Mouse (Mus musculus) embryonic facial prominence, embryonic 14.5 days (tissue): ENCODE measurements at regions not wholly inside any gene's neighbourhood (a gene's known extent, or its start where the extent isn't known, plus 50 kb on each side); places are given as distances from the start of the nearest gene placed in this dataset.

Experiments
- ATAC-seq: fragments of 200-750 bp; cut with Nextera tagmentation; 2 replicates; pipeline ENCODE4 v1.8.0; 2017; ENCODE audit warnings: low read depth, moderate number of reproducible peaks, moderate TSS enrichment
- DNase-seq: peaks from one replicate; pipeline ENCODE4 v3.0.0-alpha.2; 2015; ENCODE audit warnings: low spot score
- H3K27ac ChIP-seq: fragments of 300-500 bp; sonication (generic); replicated peaks from 2 replicates; pipeline ENCODE4 v1.5.1; 2014; ENCODE audit warnings: low read depth, mild to moderate bottlenecking, low read length, moderate library complexity
- H3K27me3 ChIP-seq: fragments of 300-500 bp; sonication (generic); replicated peaks from 2 replicates; pipeline ENCODE4 v1.6.1; 2014; ENCODE audit warnings: low read length; ENCODE audit not compliant: control insufficient read depth, insufficient read depth
- H3K36me3 ChIP-seq: fragments of 300-500 bp; sonication (generic); 2 replicates; pipeline ENCODE4 v1.6.1; 2014; ENCODE audit warnings: low read length, mixed read lengths; ENCODE audit not compliant: control insufficient read depth, insufficient read depth
- H3K4me1 ChIP-seq: fragments of 300-500 bp; sonication (generic); 2 replicates; pipeline ENCODE4 v1.6.1; 2014; ENCODE audit warnings: antibody characterized with exemption, low read length; ENCODE audit not compliant: control insufficient read depth, insufficient read depth
- H3K4me2 ChIP-seq: fragments of 300-500 bp; sonication (generic); 2 replicates; pipeline ENCODE4 v1.6.1; 2014; ENCODE audit warnings: low read depth, mild to moderate bottlenecking, low read length, moderate library complexity, mixed read lengths
- H3K4me3 ChIP-seq: fragments of 300-500 bp; sonication (generic); 2 replicates; pipeline ENCODE4 v1.5.1; 2014; ENCODE audit warnings: low read depth, mild to moderate bottlenecking, low read length
- H3K9ac ChIP-seq: fragments of 300-500 bp; sonication (generic); 2 replicates; pipeline ENCODE4 v1.6.1; 2014; ENCODE audit warnings: low read depth, mild to moderate bottlenecking, low read length, moderate library complexity, mixed read lengths
- H3K9me3 ChIP-seq: fragments of 300-500 bp; sonication (generic); 2 replicates; pipeline ENCODE4 v1.6.1; 2016; ENCODE audit warnings: low read length; ENCODE audit not compliant: control insufficient read depth
- WGBS: fragments of 180-500 bp; shearing (Covaris S2); extraction: QIAGEN DNeasy Blood & Tissue Kit; methylation state at CpG from one replicate; pipeline ENCODE4 v1.1.7; 2014; 5-methylcytosine and 5-hydroxymethylcytosine counted together

GRCm38 (mm10) chr2:61922496-61922895, 119.8 kb downstream of the Tbr1 start:
- no peak overlapping the region for H3K4me2 ChIP-seq
- no peaks in the 10 kb centered on the region for H3K4me1 ChIP-seq
- ATAC-seq = no peak
- H3K9ac ChIP-seq = no peak overlapping the region
- H3K9me3 ChIP-seq = no peaks in the 10 kb centered on the region
- 87% methylated on average over 1 of the region's 1 CpGs for WGBS
- no peak overlapping the region for H3K4me3 ChIP-seq
- no peaks in the 10 kb centered on the region for H3K27me3 ChIP-seq
- H3K27ac ChIP-seq = no peak overlapping the region
- DNase-seq = no peak
- H3K36me3 ChIP-seq = no peaks in the 10 kb centered on the region

GRCm38 (mm10) chr2:61938296-61938695, 108.0 kb upstream of the Slc4a10 start:
- no peaks in the 10 kb centered on the region for H3K9me3 ChIP-seq
- DNase-seq = no peak
- H3K27ac ChIP-seq = no peak overlapping the region
- no peak overlapping the region for H3K4me2 ChIP-seq
- ATAC-seq = no peak
- 78% methylated on average over 2 of the region's 2 CpGs for WGBS
- no peak overlapping the region for H3K4me3 ChIP-seq
- H3K27me3 ChIP-seq = no peaks in the 10 kb centered on the region
- no peaks in the 10 kb centered on the region for H3K4me1 ChIP-seq
- H3K9ac ChIP-seq = no peak overlapping the region
- no peaks in the 10 kb centered on the region for H3K36me3 ChIP-seq

GRCm38 (mm10) chr2:61965916-61966315, 80.3 kb upstream of the Slc4a10 start:
- ATAC-seq = no peak
- H3K4me2 ChIP-seq = no peak overlapping the region
- WGBS = 96% methylated on average over 2 of the region's 2 CpGs

GRCm38 (mm10) chr2:61967724-61968123, 78.5 kb upstream of the Slc4a10 start:
- DNase-seq = peak; percentile 23
- Histone ChIP-seq H3K27ac (no peak overlapping the region), H3K9me3 (peaks cover 7% of the 10 kb centered on the region; the same call in 1 of the 2 replicates), H3K4me3 (no peak overlapping the region), H3K4me1 (no peaks in the 10 kb centered on the region), H3K36me3 (no peaks in the 10 kb centered on the region), H3K4me2 (no peak overlapping the region), H3K27me3 (no peaks in the 10 kb centered on the region), H3K9ac (no peak overlapping the region)
- 3% methylated on average over 2 of the region's 2 CpGs for WGBS
- ATAC-seq = no peak

More at GRCm38 (mm10) chr2:61965916-61966315, 80.3 kb upstream of the Slc4a10 start:
- Histone ChIP-seq H3K36me3 (no peaks in the 10 kb centered on the region), H3K9me3 (no peaks in the 10 kb centered on the region), H3K9ac (no peak overlapping the region), H3K27ac (no peak overlapping the region), H3K4me3 (no peak overlapping the region), H3K4me1 (no peaks in the 10 kb centered on the region), H3K27me3 (no peaks in the 10 kb centered on the region)
- DNase-seq = no peak

GRCm38 (mm10) chr2:61970029-61970428, 76.2 kb upstream of the Slc4a10 start:
- Histone ChIP-seq H3K9ac (no peak overlapping the region), H3K9me3 (peaks cover 8% of the 10 kb centered on the region; the same call in 1 of the 2 replicates), H3K4me2 (no peak overlapping the region), H3K4me3 (no peak overlapping the region), H3K27ac (no peak overlapping the region), H3K36me3 (no peaks in the 10 kb centered on the region), H3K4me1 (no peaks in the 10 kb centered on the region), H3K27me3 (no peaks in the 10 kb centered on the region)
- DNase-seq (no peak), ATAC-seq (no peak)
- WGBS = 46% methylated on average over 2 of the region's 2 CpGs

GRCm38 (mm10) chr2:61984771-61985170, 61.5 kb upstream of the Slc4a10 start:
- DNase-seq = no peak
- Histone ChIP-seq H3K4me1 (no peaks in the 10 kb centered on the region), H3K4me3 (no peak overlapping the region), H3K4me2 (no peak overlapping the region), H3K27me3 (no peaks in the 10 kb centered on the region), H3K27ac (no peak overlapping the region), H3K9ac (no peak overlapping the region), H3K36me3 (no peaks in the 10 kb centered on the region), H3K9me3 (no peaks in the 10 kb centered on the region)
- ATAC-seq = no peak
- 74% methylated on average over 3 of the region's 3 CpGs for WGBS

- H3K4me2 ChIP-seq = no peak overlapping the region
- ATAC-seq = no peak
- DNase-seq = no peak
- no peak overlapping the region for H3K4me3 ChIP-seq
- H3K9me3 ChIP-seq = no peaks in the 10 kb centered on the region
- no peak overlapping the region for H3K27ac ChIP-seq
- H3K36me3 ChIP-seq = no peaks in the 10 kb centered on the region
- H3K4me1 ChIP-seq = no peaks in the 10 kb centered on the region
- no peak overlapping the region for H3K9ac ChIP-seq
- WGBS = 55% methylated on average over 5 of the region's 5 CpGs
- H3K27me3 ChIP-seq = no peaks in the 10 kb centered on the region
Measured at GRCm38 (mm10) chr2:61986967-61987550, 59.2 kb upstream of the Slc4a10 start.
